Mouse (Mus musculus) hindbrain, embryonic 16.5 days (tissue): Measurements from ENCODE around the gene Spata16. TPM values are rescaled to one million over a fixed set of nuclear protein-coding genes. Genes with fewer than 3 reads are reported as not detected.

Experiments
- ATAC-seq: fragments of 200-750 bp; cut with Nextera tagmentation; 2 replicates; pipeline ENCODE4 v1.8.0; 2017; ENCODE audit warnings: moderate TSS enrichment, moderate library complexity
- H3K27ac ChIP-seq: fragments of 300-500 bp; sonication (generic); 2 replicates; pipeline ENCODE4 v1.5.1; 2014; ENCODE audit warnings: low read depth, mild to moderate bottlenecking, control low read depth, low read length, moderate library complexity
- H3K27me3 ChIP-seq: fragments of 300-500 bp; sonication (generic); replicated peaks from 2 replicates; pipeline ENCODE4 v1.6.1; 2014; ENCODE audit warnings: low read length; ENCODE audit not compliant: control insufficient read depth, insufficient read depth
- H3K36me3 ChIP-seq: fragments of 300-500 bp; sonication (generic); 2 replicates; pipeline ENCODE4 v1.6.1; 2014; ENCODE audit warnings: mild to moderate bottlenecking, low read length, moderate library complexity, mixed read lengths; ENCODE audit not compliant: control insufficient read depth, insufficient read depth
- H3K4me1 ChIP-seq: fragments of 300-500 bp; sonication (generic); 2 replicates; pipeline ENCODE4 v1.6.1; 2014; ENCODE audit warnings: low read depth, low read length; ENCODE audit not compliant: control insufficient read depth, insufficient read depth
- H3K4me2 ChIP-seq: fragments of 300-500 bp; sonication (generic); 2 replicates; pipeline ENCODE4 v1.6.1; 2014; ENCODE audit warnings: mild to moderate bottlenecking, low read length, control low read depth, moderate library complexity
- H3K4me3 ChIP-seq: fragments of 300-500 bp; sonication (generic); 2 replicates; pipeline ENCODE4 v1.5.1; 2014; ENCODE audit warnings: mild to moderate bottlenecking, low read length, control low read depth, moderate library complexity
- H3K9ac ChIP-seq: fragments of 300-500 bp; sonication (generic); 2 replicates; pipeline ENCODE4 v1.6.1; 2014; ENCODE audit warnings: low read depth, mild to moderate bottlenecking, control low read depth, low read length, moderate library complexity
- H3K9me3 ChIP-seq: fragments of 300-500 bp; sonication (generic); 2 replicates; pipeline ENCODE4 v1.6.1; 2014; ENCODE audit warnings: mild to moderate bottlenecking, low read length, moderate library complexity; ENCODE audit not compliant: control insufficient read depth
- WGBS: fragments of 180-500 bp; shearing (Covaris S2); extraction: QIAGEN DNeasy Blood & Tissue Kit; methylation state at CpG from one replicate; pipeline ENCODE4 v1.1.7; 2014; 5-methylcytosine and 5-hydroxymethylcytosine counted together
- polyA plus RNA-seq: library from polyadenylated mRNA; unstranded; fragments of >200 nt; fragmentation: Nextera tagmentation; extraction: Ambion mirVana; gene quantifications from 2 replicates; pipeline ENCODE4 v1.2.1, GENCODE M21; 2015

Gene Spata16
- polyA plus RNA-seq, 1 experiment from 2014 or later, result not detected

DNA sequence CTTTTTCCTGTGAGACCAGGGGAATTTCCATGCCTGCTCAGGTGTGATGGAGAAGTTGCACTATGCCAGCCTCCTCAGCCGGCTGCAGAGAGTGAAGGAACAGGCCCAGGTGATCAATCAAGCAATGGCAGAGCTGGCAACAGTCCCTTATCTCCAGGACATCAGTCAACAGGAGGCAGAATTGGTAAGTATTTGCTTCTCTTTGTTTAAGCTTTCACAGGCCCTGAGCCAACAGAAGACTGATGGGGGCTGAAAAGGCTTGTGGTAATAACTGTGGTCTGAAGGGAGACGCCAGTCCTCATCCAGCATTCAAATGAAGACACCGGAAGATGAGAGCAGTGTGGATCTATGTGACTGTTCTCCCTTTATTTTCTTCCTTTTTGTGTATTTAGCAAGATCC, 286.8 kb downstream of the Spata16 start:
- no peaks in the 10 kb centered on the region for H3K9me3 ChIP-seq
- no peaks in the 10 kb centered on the region for H3K27me3 ChIP-seq
- no peak overlapping the region for H3K4me2 ChIP-seq
- H3K36me3 ChIP-seq, result no peaks in the 10 kb centered on the region
- no peak overlapping the region for H3K4me3 ChIP-seq
- no peak overlapping the region for H3K27ac ChIP-seq
- ATAC-seq, result peak; percentile 74
- H3K4me1 ChIP-seq, result no peaks in the 10 kb centered on the region
- no peak overlapping the region for H3K9ac ChIP-seq
- WGBS, result 30% methylated on average over 3 of the region's 3 CpGs

- WGBS, result 79% methylated on average over 3 of the region's 3 CpGs
- no peak overlapping the region for H3K9ac ChIP-seq
- no peaks in the 10 kb centered on the region for H3K9me3 ChIP-seq
- peak; percentile 58; the same call in 1 of the 2 replicates for ATAC-seq
- no peak overlapping the region for H3K27ac ChIP-seq
- no peak overlapping the region for H3K4me2 ChIP-seq
- no peak overlapping the region for H3K4me3 ChIP-seq
- H3K4me1 ChIP-seq, result no peaks in the 10 kb centered on the region; the same call in 1 of the 2 replicates
- no peaks in the 10 kb centered on the region for H3K27me3 ChIP-seq
- H3K36me3 ChIP-seq, result no peaks in the 10 kb centered on the region
Observed at GRCm38 (mm10) chr3:26933079-26933478, 295.7 kb downstream of the Spata16 start.

GRCm38 (mm10) chr3:26936897-26937590, 299.6 kb downstream of the Spata16 start:
- 50% methylated on average over 22 of the region's 22 CpGs for WGBS
- peak overlapping the region; percentile 39 for H3K4me2 ChIP-seq
- H3K36me3 ChIP-seq, result no peaks in the 10 kb centered on the region
- ATAC-seq, result peak; percentile 78
- H3K4me1 ChIP-seq, result no peaks in the 10 kb centered on the region; the same call in 1 of the 2 replicates
- H3K27me3 ChIP-seq, result no peaks in the 10 kb centered on the region
- no peak overlapping the region for H3K9ac ChIP-seq
- H3K4me3 ChIP-seq, result 0 out of 2 replicates have a peak overlapping the region, but pooled peaks have one; percentile 0
- no peak overlapping the region for H3K27ac ChIP-seq
- H3K9me3 ChIP-seq, result no peaks in the 10 kb centered on the region

GRCm38 (mm10) chr3:26966776-26967175, 329.4 kb downstream of the Spata16 start:
- H3K9me3 ChIP-seq, result no peaks in the 10 kb centered on the region
- no peak overlapping the region for H3K9ac ChIP-seq
- H3K4me2 ChIP-seq, result no peak overlapping the region
- H3K36me3 ChIP-seq, result no peaks in the 10 kb centered on the region
- H3K27ac ChIP-seq, result no peak overlapping the region
- H3K4me1 ChIP-seq, result no peaks in the 10 kb centered on the region
- H3K4me3 ChIP-seq, result no peak overlapping the region
- no peak for ATAC-seq
- H3K27me3 ChIP-seq, result no peaks in the 10 kb centered on the region
- 80% methylated on average over 5 of the region's 5 CpGs for WGBS

GRCm38 (mm10) chr3:26968852-26969513, 331.6 kb downstream of the Spata16 start:
- Histone ChIP-seq H3K9me3 (no peaks in the 10 kb centered on the region), H3K27ac (no peak overlapping the region), H3K4me1 (no peaks in the 10 kb centered on the region), H3K4me2 (no peak overlapping the region), H3K9ac (no peak overlapping the region), H3K4me3 (no peak overlapping the region), H3K36me3 (no peaks in the 10 kb centered on the region), H3K27me3 (no peaks in the 10 kb centered on the region)
- WGBS, result 88% methylated on average over 3 of the region's 3 CpGs
- no peak for ATAC-seq

GRCm38 (mm10) chr3:26970529-26970928, 333.1 kb downstream of the Spata16 start:
- Histone ChIP-seq H3K9ac (no peak overlapping the region), H3K27me3 (no peaks in the 10 kb centered on the region), H3K4me1 (no peaks in the 10 kb centered on the region), H3K9me3 (no peaks in the 10 kb centered on the region), H3K4me2 (no peak overlapping the region), H3K27ac (no peak overlapping the region), H3K4me3 (no peak overlapping the region), H3K36me3 (no peaks in the 10 kb centered on the region)
- no peak for ATAC-seq
- WGBS, result 83% methylated on average over 3 of the region's 3 CpGs

GRCm38 (mm10) chr3:26971276-26971675, 333.9 kb downstream of the Spata16 start:
- no peak for ATAC-seq
- WGBS, result 33% methylated on average over 1 of the region's 1 CpGs
- Histone ChIP-seq H3K9ac (no peak overlapping the region), H3K4me3 (no peak overlapping the region), H3K36me3 (no peaks in the 10 kb centered on the region), H3K4me2 (no peak overlapping the region), H3K4me1 (no peaks in the 10 kb centered on the region), H3K27me3 (no peaks in the 10 kb centered on the region), H3K9me3 (no peaks in the 10 kb centered on the region), H3K27ac (no peak overlapping the region)

DNA sequence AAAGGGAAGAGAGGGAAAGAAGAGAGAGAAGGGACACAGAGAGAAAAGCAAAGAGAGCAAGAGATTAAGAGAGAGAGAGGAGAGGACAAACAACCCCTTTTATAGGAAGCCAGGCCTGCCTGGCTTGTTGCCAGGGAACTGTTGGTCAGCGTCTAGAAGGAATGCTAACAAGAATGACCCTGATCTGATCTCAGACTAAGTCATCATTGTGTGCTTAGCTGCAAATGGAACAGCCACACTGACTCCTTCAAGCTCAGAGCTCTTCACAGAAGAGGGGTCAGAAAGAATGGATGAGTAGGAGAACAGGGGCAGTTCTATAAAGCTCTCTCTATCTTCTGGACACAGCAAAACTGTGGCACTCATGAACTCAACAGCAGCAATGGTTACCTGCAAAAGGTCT, 334.7 kb downstream of the Spata16 start:
- no peaks in the 10 kb centered on the region for H3K36me3 ChIP-seq
- WGBS, result 25% methylated on average over 1 of the region's 1 CpGs
- H3K9me3 ChIP-seq, result no peaks in the 10 kb centered on the region
- no peak overlapping the region for H3K27ac ChIP-seq
- no peaks in the 10 kb centered on the region for H3K4me1 ChIP-seq
- ATAC-seq, result no peak
- no peak overlapping the region for H3K4me3 ChIP-seq
- no peak overlapping the region for H3K9ac ChIP-seq
- no peaks in the 10 kb centered on the region for H3K27me3 ChIP-seq
- no peak overlapping the region for H3K4me2 ChIP-seq

GRCm38 (mm10) chr3:26979603-26980002, 342.2 kb downstream of the Spata16 start:
- ATAC-seq, result no peak
- Histone ChIP-seq H3K9me3 (no peaks in the 10 kb centered on the region), H3K27me3 (no peaks in the 10 kb centered on the region), H3K4me3 (no peak overlapping the region), H3K4me2 (no peak overlapping the region), H3K4me1 (no peaks in the 10 kb centered on the region), H3K36me3 (no peaks in the 10 kb centered on the region), H3K27ac (no peak overlapping the region), H3K9ac (no peak overlapping the region)
- WGBS, result 81% methylated on average over 2 of the region's 2 CpGs
